In genomic region chr5:67685461-67685860, GRCm38 (mm10) we compare ENCODE assay signal across 28 mouse cellular contexts.
"Had no signal": no experiment of that assay in that cellular context is flagged by ENCODE, and none has a peak within 500 bp of the region (broad histone marks: within the 10 kb centered on the region; RNA-seq: fewer than 3 reads in every experiment).

No protein-coding gene starts in this region.

- H3K9ac ChIP-seq: embryonic facial prominence, embryonic 12.5 days; embryonic facial prominence, embryonic 13.5 days; embryonic facial prominence, embryonic 15.5 days; forebrain, embryonic 12.5 days; forebrain, embryonic 13.5 days; forebrain, embryonic 15.5 days; forebrain, postnatal 0 days had no signal

- H3K27ac ChIP-seq: embryonic facial prominence, embryonic 10.5 days; embryonic facial prominence, embryonic 12.5 days; embryonic facial prominence, embryonic 13.5 days; embryonic facial prominence, embryonic 15.5 days; forebrain, embryonic 10.5 days; forebrain, embryonic 12.5 days; forebrain, embryonic 13.5 days; forebrain, embryonic 15.5 days; gastrocnemius, adult 2 months; heart, adult 2 months had no signal

- H3K27me3 ChIP-seq: embryonic facial prominence, embryonic 12.5 days; embryonic facial prominence, embryonic 15.5 days; forebrain, embryonic 12.5 days; forebrain, embryonic 13.5 days; forebrain, embryonic 15.5 days had no signal

- ATAC-seq: forebrain, embryonic 13.5 days; forebrain, embryonic 14.5 days; forebrain, embryonic 15.5 days; forebrain, embryonic 16.5 days; forebrain, postnatal 0 days had no signal

- H3K9me3 ChIP-seq: embryonic facial prominence, embryonic 10.5 days; embryonic facial prominence, embryonic 12.5 days; embryonic facial prominence, embryonic 13.5 days; embryonic facial prominence, embryonic 15.5 days; forebrain, embryonic 10.5 days; forebrain, embryonic 12.5 days; forebrain, embryonic 13.5 days; forebrain, embryonic 15.5 days had no signal

- H3K36me3 ChIP-seq: embryonic facial prominence, embryonic 10.5 days; embryonic facial prominence, embryonic 12.5 days; embryonic facial prominence, embryonic 13.5 days; embryonic facial prominence, embryonic 15.5 days; forebrain, embryonic 15.5 days had no signal

- H3K4me2 ChIP-seq: embryonic facial prominence, embryonic 12.5 days; embryonic facial prominence, embryonic 13.5 days; embryonic facial prominence, embryonic 15.5 days; forebrain, embryonic 12.5 days; forebrain, embryonic 13.5 days; forebrain, embryonic 15.5 days had no signal

- DNase-seq: cerebellum, adult 2 months; cerebellum, adult 8-10 months; cerebellum, adult 9-10 months; cerebellum, adult 9-11 months; cerebellum, postnatal 10 days; cerebellum, postnatal 14 days; cerebellum, postnatal 25 days; cerebellum, postnatal 36 days; embryo, embryonic 11 days; forebrain, postnatal 0 days; gastrocnemius, adult 2 months; gastrocnemius, postnatal 10 days; gastrocnemius, postnatal 14 days; gastrocnemius, postnatal 25 days; gastrocnemius, postnatal 36 days; heart, adult 18-20 months; heart, adult 2 months had no signal

- H3K4me3 ChIP-seq: embryonic facial prominence, embryonic 10.5 days; embryonic facial prominence, embryonic 12.5 days; embryonic facial prominence, embryonic 13.5 days; embryonic facial prominence, embryonic 15.5 days; erythroblast, embryonic 14.5 days; forebrain, embryonic 10.5 days; forebrain, embryonic 12.5 days; forebrain, embryonic 13.5 days; forebrain, embryonic 15.5 days; gastrocnemius, adult 2 months; heart, adult 2 months had no signal

- H3K4me1 ChIP-seq: embryonic facial prominence, embryonic 15.5 days; forebrain, embryonic 12.5 days; forebrain, embryonic 13.5 days; forebrain, embryonic 15.5 days had no signal
